Mouse (Mus musculus) layer of hippocampus, adult 11-12 months (tissue): Measurements from ENCODE around the gene Sgms1.
"Not testable (repeated sequence)": the region's sequence is repeated elsewhere in the genome, so short reads cannot be mapped to it uniquely, and the experiment has no call there.

Source experiments
- DNase-seq: peaks from one replicate; pipeline ENCODE4 v3.0.0; 2022; ENCODE audit warnings: low spot score

Gene Sgms1

GRCm38 (mm10) chr19:32325100-32325768 lies 64.3 kb downstream of the Sgms1 start:
- DNase-seq = no peak

GRCm38 (mm10) chr19:32324550-32324949 lies 65.0 kb downstream of the Sgms1 start:
- DNase-seq = no peak

- DNase-seq = no peak
Observed at GRCm38 (mm10) chr19:32323070-32323469, 66.4 kb downstream of the Sgms1 start.

- DNase-seq = peak; percentile 66
Observed at GRCm38 (mm10) chr19:32322429-32323035, 67.0 kb downstream of the Sgms1 start.

GRCm38 (mm10) chr19:32320366-32320666 lies 69.2 kb downstream of the Sgms1 start:
- DNase-seq = peak; percentile 55

- DNase-seq = no peak
Observed at GRCm38 (mm10) chr19:32319531-32320365, 69.8 kb downstream of the Sgms1 start.

- DNase-seq = no peak
Observed at GRCm38 (mm10) chr19:32319057-32319456, 70.5 kb downstream of the Sgms1 start.

- DNase-seq = not testable (repeated sequence)
Observed at GRCm38 (mm10) chr19:32317347-32317746, 72.2 kb downstream of the Sgms1 start.

- DNase-seq = no peak
Observed at GRCm38 (mm10) chr19:32313304-32313703, 76.2 kb downstream of the Sgms1 start.

GRCm38 (mm10) chr19:32311762-32312161 lies 77.8 kb downstream of the Sgms1 start:
- no peak for DNase-seq

- DNase-seq = no peak
Observed at GRCm38 (mm10) chr19:32311063-32311462, 78.5 kb downstream of the Sgms1 start.

GRCm38 (mm10) chr19:32310483-32310882 lies 79.0 kb downstream of the Sgms1 start:
- no peak for DNase-seq

- no peak for DNase-seq
Observed at GRCm38 (mm10) chr19:32309346-32309745, 80.2 kb downstream of the Sgms1 start.

- no peak for DNase-seq
Observed at GRCm38 (mm10) chr19:32308311-32308710, 81.2 kb downstream of the Sgms1 start.

- DNase-seq = no peak
Observed at GRCm38 (mm10) chr19:32304898-32305297, 84.6 kb downstream of the Sgms1 start.

GRCm38 (mm10) chr19:32304008-32304873 lies 85.3 kb downstream of the Sgms1 start:
- DNase-seq = no peak

GRCm38 (mm10) chr19:32302835-32303381 lies 86.6 kb downstream of the Sgms1 start:
- DNase-seq = no peak

GRCm38 (mm10) chr19:32301568-32301967 lies 87.9 kb downstream of the Sgms1 start:
- no peak for DNase-seq

- DNase-seq = no peak
Observed at GRCm38 (mm10) chr19:32298221-32298620, 91.3 kb downstream of the Sgms1 start.

- no peak for DNase-seq
Observed at GRCm38 (mm10) chr19:32296863-32297262, 92.7 kb downstream of the Sgms1 start.

- DNase-seq = no peak
Observed at GRCm38 (mm10) chr19:32295581-32295980, 93.9 kb downstream of the Sgms1 start.
